Mouse (Mus musculus): ENCODE results near the gene Npc2.

The Npc2 gene

DNA sequence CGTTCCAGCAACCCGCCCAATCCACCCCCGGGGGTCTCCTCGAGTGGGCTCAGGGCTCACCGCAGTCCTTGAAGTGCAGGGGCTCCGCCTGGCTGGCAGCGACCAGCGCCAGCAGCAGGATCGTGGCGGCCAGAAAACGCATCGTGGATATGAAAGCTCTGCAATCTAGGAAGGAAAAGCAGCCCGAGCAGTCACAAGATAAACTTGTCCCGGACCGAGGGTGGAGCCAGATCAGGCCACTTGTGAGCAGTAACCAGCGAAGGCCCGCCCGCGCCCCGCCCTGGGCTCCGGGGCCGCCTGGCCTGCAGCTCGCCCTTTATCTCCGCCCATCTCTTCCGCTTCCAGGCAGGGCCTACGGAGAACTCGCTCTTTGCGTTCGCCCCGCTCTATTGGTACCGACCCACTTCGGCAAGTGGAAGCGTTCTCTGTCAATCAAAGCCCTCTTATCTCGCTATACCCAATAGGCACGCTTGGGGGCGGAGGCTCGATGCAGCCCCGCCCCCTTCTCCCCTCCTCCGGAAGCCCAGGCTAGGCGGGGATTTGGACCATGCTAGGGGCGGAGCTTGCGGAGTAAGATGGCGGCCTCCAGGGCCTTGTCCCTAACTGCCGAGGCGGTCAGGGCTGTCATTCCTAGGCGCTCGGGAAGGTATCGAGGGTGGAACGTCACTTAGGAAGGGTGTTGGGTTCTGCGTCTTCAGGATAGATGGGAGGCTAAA lies at the start of gene Npc2, which contains the start of gene Isca2:
Gene Npc2 (minus strand): TSS at position 427 of the 716 bp plus-strand sequence.
Gene Isca2 (plus strand): TSS at position 526 of the 716 bp plus-strand sequence.
- DNase-seq (ENCODE audit: low spot score), result peak; percentile 99

DNA sequence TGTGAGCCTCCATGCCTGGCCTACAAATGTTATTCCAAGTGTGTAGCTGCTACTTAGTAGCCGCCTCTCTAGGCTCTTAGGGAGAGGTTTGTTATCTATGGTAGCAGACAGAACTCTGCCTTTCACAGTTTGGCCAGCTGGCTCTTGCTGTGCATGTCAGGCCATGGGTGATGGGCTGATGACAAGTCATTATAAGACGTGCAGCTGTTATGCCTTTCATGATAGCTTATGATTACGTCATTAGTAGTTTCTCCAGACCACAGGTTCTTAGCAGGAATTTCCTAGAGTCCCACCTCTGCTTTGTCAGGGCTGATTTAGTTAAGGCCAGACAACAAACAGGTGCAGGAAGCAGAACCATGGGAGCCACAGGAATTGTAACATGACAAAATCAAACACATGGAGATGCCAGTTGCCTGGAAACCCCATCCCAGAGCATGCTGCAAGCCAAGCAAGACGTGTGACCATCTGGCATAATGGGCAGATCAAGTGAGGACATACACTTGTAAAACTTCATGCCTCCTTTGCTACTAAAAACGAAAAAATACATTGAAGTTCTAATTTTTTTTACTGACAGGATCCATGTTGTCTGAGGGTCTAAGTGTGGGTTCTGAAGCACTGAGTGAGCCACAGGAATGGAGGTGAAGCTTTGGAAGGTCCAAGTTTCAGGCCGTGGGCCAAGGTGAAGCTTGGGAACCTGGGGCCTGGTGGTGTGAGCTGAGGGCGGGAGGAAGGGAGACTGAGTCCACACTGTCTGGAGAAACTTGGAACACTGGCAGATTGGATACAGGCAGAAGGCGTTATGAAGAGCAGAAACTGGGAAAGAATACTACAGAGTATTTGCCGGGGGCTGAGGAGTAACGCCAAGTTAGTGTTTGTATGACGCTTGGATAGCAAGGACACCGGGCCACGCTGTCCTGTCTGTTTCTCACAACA lies 46.5 kb upstream of the Npc2 start:
- no peak for DNase-seq (ENCODE audit: low spot score)

DNA sequence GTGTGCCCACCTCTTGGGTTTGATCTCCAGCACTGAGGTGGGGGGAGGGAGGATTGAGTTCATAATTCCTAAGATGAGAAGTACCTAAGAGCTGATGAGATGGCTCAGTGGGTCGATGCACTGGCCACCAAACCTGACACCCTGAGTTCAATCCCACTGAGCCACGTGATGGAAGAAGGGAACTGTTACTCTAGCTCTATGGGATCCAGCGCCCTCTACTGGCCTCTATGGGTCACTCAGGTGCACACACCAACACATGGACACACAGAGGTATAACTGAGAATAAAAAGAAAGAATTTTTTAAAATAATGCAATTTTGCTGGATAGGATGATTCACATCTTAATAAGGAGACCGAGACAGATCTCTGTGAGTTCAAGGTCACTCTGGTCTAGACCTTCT lies 45.5 kb upstream of the Npc2 start:
- DNase-seq (ENCODE audit: low spot score), result no peak

GRCm38 (mm10) chr12:84814663-84815325 lies 41.8 kb upstream of the Npc2 start:
- DNase-seq (ENCODE audit: low spot score), result no peak

DNA sequence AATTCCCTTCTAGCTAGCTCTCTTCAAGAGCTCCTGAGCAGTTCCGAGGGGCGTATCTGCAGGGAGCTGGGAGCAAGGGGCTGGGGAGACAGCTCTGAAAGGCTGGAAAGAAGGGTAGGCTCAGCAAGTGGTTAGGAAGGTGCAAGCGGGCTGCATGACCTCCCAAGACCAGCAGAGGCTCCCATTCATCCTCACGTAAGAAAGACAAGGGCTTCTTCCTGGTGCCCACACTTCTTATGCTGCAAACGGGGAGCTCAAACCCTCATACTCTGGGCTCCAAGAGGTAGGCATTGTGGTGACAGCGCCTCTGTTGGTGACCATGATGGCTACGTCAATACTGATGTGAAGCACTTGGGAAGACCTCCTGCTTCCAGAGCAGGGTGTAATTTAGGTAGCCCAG lies 40.8 kb upstream of the Npc2 start:
- no peak for DNase-seq (ENCODE audit: low spot score)

DNA sequence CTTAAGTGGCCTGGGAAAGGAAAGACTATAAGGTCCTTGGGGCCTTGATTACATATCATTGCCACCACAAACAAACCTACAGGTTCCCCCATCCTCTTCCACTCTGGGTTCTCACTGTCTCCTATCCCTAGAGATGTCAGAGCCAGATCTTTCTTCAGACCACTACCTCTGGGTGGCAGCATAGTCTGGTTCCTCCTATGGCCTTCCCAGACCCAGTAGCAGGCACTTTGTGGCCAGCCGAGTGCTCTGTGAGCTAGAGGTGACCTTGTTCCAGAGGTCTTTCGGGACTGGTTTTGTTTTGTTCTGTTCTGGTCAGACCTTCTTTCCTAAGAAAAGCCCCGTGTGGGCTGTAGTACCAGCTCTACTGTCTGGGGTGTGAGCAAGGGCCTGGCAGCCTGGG lies 39.1 kb upstream of the Npc2 start:
- DNase-seq (ENCODE audit: low spot score), result peak; percentile 53

DNA sequence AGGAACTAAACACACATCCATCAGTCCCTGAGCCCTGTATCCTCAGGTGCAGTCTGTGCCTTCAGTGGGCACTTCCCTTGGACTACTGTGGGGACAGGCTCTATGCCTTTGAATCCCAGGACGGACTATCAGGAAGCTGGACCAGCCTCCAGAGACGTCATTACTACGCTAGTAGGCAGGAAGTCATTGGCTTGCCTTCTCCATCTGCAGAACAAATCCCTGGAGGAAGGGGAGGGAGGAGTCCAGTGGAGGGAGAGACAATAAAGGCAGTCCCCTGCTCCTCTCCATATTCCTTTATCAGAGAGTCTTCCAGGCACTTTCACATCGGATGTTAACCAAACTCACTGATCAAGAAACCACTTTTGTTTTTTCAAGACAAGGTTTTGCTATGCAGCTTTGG lies 38.6 kb upstream of the Npc2 start:
- no peak for DNase-seq (ENCODE audit: low spot score)

- DNase-seq (ENCODE audit: low spot score), result no peak
Measured at GRCm38 (mm10) chr12:84810810-84811209, 37.9 kb upstream of the Npc2 start.

- no peak for DNase-seq (ENCODE audit: low spot score)
Measured at GRCm38 (mm10) chr12:84809033-84809432, 36.1 kb upstream of the Npc2 start.

DNA sequence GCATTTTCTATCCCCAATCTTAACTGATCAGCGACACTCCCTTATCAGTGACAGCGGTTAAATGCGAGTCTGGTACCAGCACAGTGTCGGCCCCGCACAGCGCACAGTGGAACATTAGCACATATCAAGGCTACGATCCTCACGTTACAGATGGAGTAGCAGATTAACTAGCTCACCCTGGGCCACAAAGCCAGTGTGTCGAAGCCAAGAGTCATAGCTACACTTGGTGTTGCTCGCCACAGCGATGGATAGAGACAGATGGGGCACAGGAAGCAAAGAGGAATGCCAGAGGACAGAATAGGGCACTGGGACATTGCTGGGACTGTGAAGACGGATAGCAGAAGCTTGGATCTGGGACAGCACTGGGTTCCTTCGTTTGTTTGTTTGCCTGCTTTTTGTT lies 34.4 kb upstream of the Npc2 start:
- DNase-seq (ENCODE audit: low spot score), result no peak

- no peak for DNase-seq (ENCODE audit: low spot score)
Measured at GRCm38 (mm10) chr12:84806726-84807125, 33.8 kb upstream of the Npc2 start.

DNA sequence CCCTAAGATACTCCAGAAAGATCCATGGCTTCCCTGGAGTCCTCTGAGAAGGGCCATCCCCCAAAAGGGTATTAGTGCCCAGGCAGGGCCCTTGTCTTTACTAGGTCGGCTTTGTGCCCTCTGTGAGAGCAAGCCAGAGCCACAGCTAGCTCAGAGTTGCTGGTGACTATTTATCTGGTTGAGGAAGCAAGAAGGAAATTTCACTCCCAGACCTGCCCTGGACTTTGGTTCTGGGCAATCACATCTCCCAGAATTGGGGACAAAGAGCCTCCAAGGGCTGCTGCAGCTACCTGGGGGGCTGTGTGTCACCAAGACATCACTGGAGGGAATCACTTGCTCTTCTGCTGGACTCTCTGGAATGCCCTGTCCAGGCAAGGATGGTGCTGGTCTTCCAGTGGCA lies 33.1 kb upstream of the Npc2 start:
- no peak for DNase-seq (ENCODE audit: low spot score)

DNA sequence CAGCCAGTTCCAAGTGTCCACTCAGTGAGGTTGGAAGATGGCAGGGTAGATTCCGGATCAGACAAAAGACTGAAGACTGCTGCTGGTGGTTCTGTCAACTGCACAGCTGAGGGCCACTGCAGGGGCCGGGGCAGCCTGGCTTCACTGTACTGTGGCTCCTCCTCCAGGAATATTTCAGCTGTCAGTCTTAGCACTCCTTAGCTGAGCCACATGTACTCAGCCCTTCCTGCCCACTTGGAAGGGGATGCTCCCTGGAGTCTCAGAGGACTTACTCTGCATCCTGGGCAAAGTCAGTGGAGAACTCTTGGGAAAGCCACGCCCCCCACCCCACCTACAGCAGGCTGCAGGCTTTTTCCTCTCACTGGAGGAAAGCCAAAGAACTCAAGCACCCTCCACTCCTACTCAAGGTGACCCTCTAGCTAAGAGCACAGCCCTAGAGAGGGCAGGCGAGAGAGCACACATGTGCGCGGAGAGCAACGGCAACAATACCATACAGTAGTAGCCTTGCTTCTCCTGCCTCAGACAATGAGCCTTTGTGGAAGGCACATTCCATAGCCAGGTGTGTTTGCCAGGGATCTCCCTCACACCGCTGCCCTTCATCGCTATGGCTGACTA lies 32.4 kb upstream of the Npc2 start:
- no peak for DNase-seq (ENCODE audit: low spot score)

DNA sequence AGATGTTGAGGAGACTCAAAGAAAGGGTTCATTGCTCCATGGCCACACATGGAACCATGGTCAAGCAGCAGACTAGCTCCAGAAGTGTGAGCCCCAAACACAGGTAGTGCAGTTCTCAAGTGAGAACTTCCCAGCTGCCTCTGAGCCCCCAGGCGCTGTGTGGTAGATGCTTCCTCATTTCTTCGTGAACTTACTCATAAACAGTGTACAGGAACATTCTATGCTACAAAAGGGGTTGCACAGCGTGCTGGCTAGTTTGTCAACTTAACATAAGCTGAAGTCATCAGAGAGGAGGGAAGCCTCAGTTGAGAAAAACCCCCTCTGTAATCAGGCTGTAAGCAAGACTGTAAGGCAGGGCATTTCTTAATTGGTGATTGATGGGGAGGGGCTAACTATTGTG lies 29.7 kb upstream of the Npc2 start:
- DNase-seq (ENCODE audit: low spot score), result no peak

- no peak for DNase-seq (ENCODE audit: low spot score)
Measured at GRCm38 (mm10) chr12:84801532-84802110, 28.7 kb upstream of the Npc2 start.

DNA sequence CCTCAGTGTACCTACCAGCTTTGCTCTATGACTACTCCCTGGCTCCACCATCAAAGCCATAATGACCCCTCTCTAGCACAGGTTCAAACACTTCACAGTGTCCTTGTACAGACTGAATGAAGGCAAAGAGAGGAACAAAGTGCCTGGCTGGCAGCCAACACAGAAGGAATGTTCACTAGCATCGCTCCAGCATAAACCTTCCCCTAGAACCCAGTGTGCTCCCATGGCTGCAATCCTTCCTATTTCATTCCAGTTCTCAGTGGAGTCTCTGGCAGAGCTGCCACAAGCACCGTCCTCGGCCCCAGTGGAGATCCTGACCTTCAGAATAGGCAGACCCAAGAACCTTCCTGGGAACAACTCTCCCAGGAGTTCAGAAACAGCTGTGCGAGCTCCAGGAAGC lies 27.5 kb upstream of the Npc2 start:
- no peak for DNase-seq (ENCODE audit: low spot score)

- no peak for DNase-seq (ENCODE audit: low spot score)
Measured at GRCm38 (mm10) chr12:84799086-84799485, 26.1 kb upstream of the Npc2 start.

DNA sequence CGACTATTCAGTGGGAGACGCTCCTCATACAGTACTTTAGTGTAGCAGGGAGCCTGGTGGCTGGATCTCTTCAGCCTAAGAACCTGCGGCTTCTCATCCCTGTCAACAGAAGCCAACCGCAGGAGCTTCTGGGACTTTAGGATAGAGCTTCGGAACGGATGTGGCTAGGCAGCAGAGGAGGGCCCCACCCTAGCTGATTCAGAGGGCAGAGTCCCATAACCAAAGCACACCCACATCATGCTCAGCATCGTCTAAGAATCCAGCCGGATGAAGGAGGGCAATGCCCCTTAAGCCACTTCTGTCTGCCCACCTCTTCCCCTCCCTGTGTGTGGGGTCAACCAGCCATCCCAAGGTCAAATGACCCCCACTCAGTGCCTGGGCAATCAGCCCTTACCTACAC lies 21.7 kb upstream of the Npc2 start:
- DNase-seq (ENCODE audit: low spot score), result no peak

DNA sequence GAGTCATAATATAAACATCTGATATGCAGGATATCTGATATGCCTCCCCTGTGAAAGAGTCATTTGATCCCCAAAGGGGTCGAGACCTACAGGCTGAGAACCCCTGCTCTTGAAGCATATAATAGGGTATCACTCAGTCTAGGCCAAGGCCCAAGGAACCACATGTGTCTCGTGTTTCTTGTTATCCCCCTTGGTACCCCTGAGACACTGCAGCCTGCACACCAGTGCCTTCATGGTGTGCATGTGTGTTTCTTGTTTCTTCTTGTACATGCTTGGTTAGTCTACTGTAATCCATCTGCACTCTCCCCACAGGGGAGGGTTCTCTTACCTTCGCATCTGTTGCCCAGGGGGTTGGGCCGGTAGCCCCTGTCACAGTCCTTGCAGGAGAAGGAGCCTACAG lies 19.7 kb upstream of the Npc2 start:
- no peak for DNase-seq (ENCODE audit: low spot score)

GRCm38 (mm10) chr12:84790853-84791252 lies 17.9 kb upstream of the Npc2 start:
- DNase-seq (ENCODE audit: low spot score), result no peak

GRCm38 (mm10) chr12:84786091-84786490 lies 13.1 kb upstream of the Npc2 start:
- no peak for DNase-seq (ENCODE audit: low spot score)

Measured in ovary, adult 18-20 months (tissue).